Mouse (Mus musculus) midbrain, embryonic 16.5 days (tissue): ENCODE results near the gene St6galnac4. TPM values are rescaled to one million over a fixed set of nuclear protein-coding genes. Genes with fewer than 3 reads are reported as not detected.

ENCODE experiments used
- ATAC-seq: fragments of 200-750 bp; cut with Nextera tagmentation; 2 replicates; pipeline ENCODE4 v1.8.0; 2017; ENCODE audit warnings: moderate TSS enrichment
- H3K27ac ChIP-seq: fragments of 300-500 bp; sonication (generic); 2 replicates; pipeline ENCODE4 v1.5.1; 2014; ENCODE audit warnings: mild to moderate bottlenecking, low read length, mixed read lengths
- H3K27me3 ChIP-seq: fragments of 300-500 bp; sonication (generic); 2 replicates; pipeline ENCODE4 v1.6.1; 2014; ENCODE audit warnings: low read depth, low read length, mixed read lengths; ENCODE audit not compliant: control insufficient read depth, insufficient read depth
- H3K36me3 ChIP-seq: fragments of 300-500 bp; sonication (generic); 2 replicates; pipeline ENCODE4 v1.6.1; 2014; ENCODE audit warnings: mild to moderate bottlenecking, low read length, moderate library complexity, mixed read lengths; ENCODE audit not compliant: control insufficient read depth, insufficient read depth
- H3K4me1 ChIP-seq: fragments of 300-500 bp; sonication (generic); 2 replicates; pipeline ENCODE4 v1.6.1; 2014; ENCODE audit warnings: mild to moderate bottlenecking, low read length, mixed read lengths; ENCODE audit not compliant: control insufficient read depth, insufficient read depth
- H3K4me2 ChIP-seq: fragments of 300-500 bp; sonication (generic); 2 replicates; pipeline ENCODE4 v1.6.1; 2014; ENCODE audit warnings: mild to moderate bottlenecking, low read length, mixed read lengths
- H3K4me3 ChIP-seq: fragments of 300-500 bp; sonication (generic); 2 replicates; pipeline ENCODE4 v1.5.1; 2014; ENCODE audit warnings: low read depth, mild to moderate bottlenecking, low read length, moderate library complexity, mixed read lengths
- H3K9ac ChIP-seq: fragments of 300-500 bp; sonication (generic); 2 replicates; pipeline ENCODE4 v1.6.1; 2014; ENCODE audit warnings: low read depth, low read length, mixed read lengths
- H3K9me3 ChIP-seq: fragments of 300-500 bp; sonication (generic); replicated peaks from 2 replicates; pipeline ENCODE4 v1.6.1; 2014; ENCODE audit warnings: mild to moderate bottlenecking, low read length, mixed read lengths; ENCODE audit not compliant: control insufficient read depth, poor library complexity, severe bottlenecking
- WGBS: fragments of 180-500 bp; shearing (Covaris S2); extraction: QIAGEN DNeasy Blood & Tissue Kit; methylation state at CpG from one replicate; pipeline ENCODE4 v1.1.7; 2014; 5-methylcytosine and 5-hydroxymethylcytosine counted together
- polyA plus RNA-seq: library from polyadenylated mRNA; unstranded; fragments of >200 nt; fragmentation: Nextera tagmentation; extraction: Ambion mirVana; gene quantifications from 2 replicates; pipeline ENCODE4 v1.2.1, GENCODE M21; 2015

The St6galnac4 gene
- polyA plus RNA-seq, 1 experiment from 2014 or later, result 39.0 TPM

GRCm38 (mm10) chr2:32547380-32547779, 39.5 kb upstream of the St6galnac4 start:
- Histone ChIP-seq H3K9ac (no peak overlapping the region), H3K4me2 (no peak overlapping the region), H3K27me3 (no peaks in the 10 kb centered on the region), H3K4me3 (no peak overlapping the region), H3K27ac (no peak overlapping the region), H3K4me1 (peaks cover 4% of the 10 kb centered on the region; the same call in 1 of the 2 replicates), H3K36me3 (no peaks in the 10 kb centered on the region), H3K9me3 (no peaks in the 10 kb centered on the region)
- no peak for ATAC-seq
- 94% methylated on average over 5 of the region's 5 CpGs for WGBS

GRCm38 (mm10) chr2:32547964-32548739, 38.7 kb upstream of the St6galnac4 start:
- Histone ChIP-seq H3K4me1 (no peaks in the 10 kb centered on the region; the same call in 1 of the 2 replicates), H3K4me2 (no peak overlapping the region), H3K9me3 (no peaks in the 10 kb centered on the region), H3K9ac (no peak overlapping the region), H3K36me3 (no peaks in the 10 kb centered on the region), H3K27ac (no peak overlapping the region), H3K27me3 (no peaks in the 10 kb centered on the region), H3K4me3 (no peak overlapping the region)
- no peak for ATAC-seq
- WGBS, result 91% methylated on average over 7 of the region's 7 CpGs

GRCm38 (mm10) chr2:32549171-32549570, 37.7 kb upstream of the St6galnac4 start:
- no peak for ATAC-seq
- no peaks in the 10 kb centered on the region for H3K36me3 ChIP-seq
- no peaks in the 10 kb centered on the region for H3K9me3 ChIP-seq
- H3K4me2 ChIP-seq, result no peak overlapping the region
- no peak overlapping the region for H3K9ac ChIP-seq
- no peaks in the 10 kb centered on the region for H3K27me3 ChIP-seq
- 91% methylated on average over 9 of the region's 9 CpGs for WGBS
- no peak overlapping the region for H3K27ac ChIP-seq
- no peak overlapping the region for H3K4me3 ChIP-seq
- H3K4me1 ChIP-seq, result no peaks in the 10 kb centered on the region

GRCm38 (mm10) chr2:32549764-32550163, 37.1 kb upstream of the St6galnac4 start:
- no peak overlapping the region for H3K4me3 ChIP-seq
- no peak overlapping the region for H3K27ac ChIP-seq
- H3K27me3 ChIP-seq, result no peaks in the 10 kb centered on the region
- H3K4me1 ChIP-seq, result no peaks in the 10 kb centered on the region
- WGBS, result 71% methylated on average over 6 of the region's 6 CpGs
- no peaks in the 10 kb centered on the region for H3K9me3 ChIP-seq
- H3K4me2 ChIP-seq, result no peak overlapping the region
- H3K9ac ChIP-seq, result no peak overlapping the region
- H3K36me3 ChIP-seq, result no peaks in the 10 kb centered on the region
- no peak for ATAC-seq

GRCm38 (mm10) chr2:32551236-32551635, 35.7 kb upstream of the St6galnac4 start:
- Histone ChIP-seq H3K27me3 (no peaks in the 10 kb centered on the region), H3K9ac (no peak overlapping the region), H3K36me3 (no peaks in the 10 kb centered on the region), H3K9me3 (no peaks in the 10 kb centered on the region), H3K27ac (no peak overlapping the region), H3K4me3 (no peak overlapping the region), H3K4me1 (no peaks in the 10 kb centered on the region), H3K4me2 (no peak overlapping the region)
- no peak for ATAC-seq
- WGBS, result 91% methylated on average over 5 of the region's 5 CpGs

GRCm38 (mm10) chr2:32553592-32554148, 33.2 kb upstream of the St6galnac4 start:
- WGBS, result 77% methylated on average over 7 of the region's 7 CpGs
- Histone ChIP-seq H3K27ac (no peak overlapping the region), H3K36me3 (no peaks in the 10 kb centered on the region), H3K9ac (no peak overlapping the region), H3K4me1 (peaks cover 3% of the 10 kb centered on the region; the same call in 1 of the 2 replicates), H3K4me3 (no peak overlapping the region), H3K9me3 (no peaks in the 10 kb centered on the region), H3K27me3 (no peaks in the 10 kb centered on the region), H3K4me2 (no peak overlapping the region)
- ATAC-seq, result no peak

- H3K27me3 ChIP-seq, result no peaks in the 10 kb centered on the region
- 37% methylated on average over 4 of the region's 4 CpGs for WGBS
- no peak overlapping the region for H3K4me3 ChIP-seq
- H3K9me3 ChIP-seq, result no peaks in the 10 kb centered on the region
- H3K9ac ChIP-seq, result no peak overlapping the region
- no peaks in the 10 kb centered on the region for H3K36me3 ChIP-seq
- no peak for ATAC-seq
- H3K4me2 ChIP-seq, result no peak overlapping the region
- H3K27ac ChIP-seq, result no peak overlapping the region
- peaks cover 16% of the 10 kb centered on the region; the same call in 1 of the 2 replicates for H3K4me1 ChIP-seq
These were observed 31.4 kb upstream of the St6galnac4 start for GRCm38 (mm10) chr2:32555484-32555883.

- no peak overlapping the region; the same call in 1 of the 2 replicates for H3K27ac ChIP-seq
- H3K27me3 ChIP-seq, result no peaks in the 10 kb centered on the region
- no peaks in the 10 kb centered on the region for H3K36me3 ChIP-seq
- peaks cover 16% of the 10 kb centered on the region; the same call in 1 of the 2 replicates for H3K4me1 ChIP-seq
- 72% methylated on average over 7 of the region's 7 CpGs for WGBS
- H3K9ac ChIP-seq, result no peak overlapping the region
- no peaks in the 10 kb centered on the region for H3K9me3 ChIP-seq
- no peak overlapping the region for H3K4me3 ChIP-seq
- ATAC-seq, result no peak
- H3K4me2 ChIP-seq, result no peak overlapping the region
These were observed 30.9 kb upstream of the St6galnac4 start for GRCm38 (mm10) chr2:32556019-32556418.

GRCm38 (mm10) chr2:32559570-32559969, 27.3 kb upstream of the St6galnac4 start:
- peak overlapping the region; percentile 71 for H3K27ac ChIP-seq
- peak overlapping the region; percentile 35 for H3K9ac ChIP-seq
- peaks cover 6% of the 10 kb centered on the region; the same call in 1 of the 2 replicates for H3K36me3 ChIP-seq
- no peaks in the 10 kb centered on the region for H3K27me3 ChIP-seq
- WGBS, result 9% methylated on average over 5 of the region's 5 CpGs
- no peaks in the 10 kb centered on the region for H3K9me3 ChIP-seq
- H3K4me1 ChIP-seq, result peaks cover 16% of the 10 kb centered on the region; the same call in 1 of the 2 replicates
- peak overlapping the region; percentile 14; the same call in 1 of the 2 replicates for H3K4me2 ChIP-seq
- no peak overlapping the region for H3K4me3 ChIP-seq
- peak; percentile 88 for ATAC-seq
